Mouse (Mus musculus) CH12.LX (cell line): ENCODE measurements around the gene Zfp383. TPM values are rescaled to one million over a fixed set of nuclear protein-coding genes. Genes with fewer than 3 reads are reported as not detected.

Experiments used
- DNase-seq: peaks from one replicate; pipeline ENCODE4 v3.0.0-alpha.2; 2013; ENCODE audit errors: extremely low read depth
- H3K27ac ChIP-seq: 2 replicates; pipeline ENCODE4 v1.5.1; 2012; ENCODE audit warnings: low read depth, mild to moderate bottlenecking, control low read depth, moderate library complexity; ENCODE audit not compliant: insufficient read depth
- H3K27me3 ChIP-seq: replicated peaks from 2 replicates; pipeline ENCODE3; 2012; ENCODE audit warnings: inconsistent platforms
- H3K36me3 ChIP-seq, 2 experiments: replicated peaks in 1 of 2; 2 replicates each; pipeline versions ENCODE3 to v1.6.1; 2012; ENCODE audit warnings: inconsistent platforms in 1 of 2, low read length in 1 of 2, mild to moderate bottlenecking in 1 of 2, mixed read lengths in 1 of 2, moderate library complexity in 1 of 2; ENCODE audit not compliant: control insufficient read depth in 1 of 2, insufficient read depth in 1 of 2
- H3K4me1 ChIP-seq, 2 experiments: 2 replicates each; pipeline ENCODE4 v1.6.1; 2012; ENCODE audit warnings: inconsistent platforms in 1 of 2, moderate library complexity in 1 of 2; ENCODE audit not compliant: insufficient read depth in 2 of 2, control insufficient read depth in 1 of 2
- H3K4me2 ChIP-seq: 2 replicates; pipeline ENCODE4 v1.6.1; 2012; ENCODE audit warnings: low read depth, mild to moderate bottlenecking, control low read depth; ENCODE audit not compliant: poor library complexity, insufficient read depth, severe bottlenecking
- H3K4me3 ChIP-seq, 3 experiments: fragments of 150-350 bp in 1 of 3; sonication (generic) in 1 of 3; replicated peaks in 1 of 3; 2 replicates each; pipeline versions ENCODE3 to v1.5.1; 2011 to 2012; ENCODE audit warnings: low read depth in 2 of 3, low read length in 2 of 3, mild to moderate bottlenecking in 2 of 3, moderate library complexity in 2 of 3, control low read depth in 1 of 3, improper control_type of control experiment in 1 of 3, inconsistent platforms in 1 of 3, mixed read lengths in 1 of 3; ENCODE audit not compliant: poor library complexity in 1 of 3
- H3K79me2 ChIP-seq: replicated peaks from 2 replicates; pipeline ENCODE4 v1.6.1; 2012; ENCODE audit warnings: mild to moderate bottlenecking, moderate library complexity; ENCODE audit not compliant: control insufficient read depth, poor library complexity, insufficient read depth, severe bottlenecking; ENCODE audit errors: extremely low read depth
- H3K9ac ChIP-seq: 2 replicates; pipeline ENCODE4 v1.6.1; 2012; ENCODE audit warnings: low read depth, mild to moderate bottlenecking, control low read depth, moderate library complexity; ENCODE audit not compliant: insufficient read depth
- H3K9me3 ChIP-seq: replicated peaks from 2 replicates; pipeline ENCODE3; 2012; ENCODE audit warnings: low read length, inconsistent platforms, mixed read lengths
- BHLHE40 ChIP-seq: IDR thresholded peaks from 2 replicates; pipeline ENCODE4 v1.6.1; 2011; ENCODE audit warnings: mild to moderate bottlenecking, low read depth, low read length, improper control_type of control experiment
- ELF1 ChIP-seq: IDR thresholded peaks from 2 replicates; pipeline ENCODE4 v1.6.1; 2014; ENCODE audit warnings: low read depth, mild to moderate bottlenecking, inconsistent platforms, low read length, improper control_type of control experiment
- HCFC1 ChIP-seq: IDR thresholded peaks from 2 replicates; pipeline ENCODE4 v1.6.1; 2012; ENCODE audit warnings: low read depth, mild to moderate bottlenecking, inconsistent platforms, low read length, improper control_type of control experiment
- KAT2A ChIP-seq: IDR thresholded peaks from 2 replicates; pipeline ENCODE4 v1.6.1; 2012; ENCODE audit warnings: low read length, improper control_type of control experiment, inconsistent platforms; ENCODE audit not compliant: insufficient replicate concordance
- MXI1 ChIP-seq: IDR thresholded peaks from 2 replicates; pipeline ENCODE4 v1.6.1; 2011; ENCODE audit warnings: mild to moderate bottlenecking, low read depth, low read length, improper control_type of control experiment
- MYC ChIP-seq: IDR thresholded peaks from 2 replicates; pipeline ENCODE4 v1.6.1; 2011; ENCODE audit warnings: low read depth, mild to moderate bottlenecking, improper control_type of control experiment, low read length
- NELFE ChIP-seq: IDR thresholded peaks from 2 replicates; pipeline ENCODE4 v1.6.1; 2011; ENCODE audit warnings: low read depth, low read length, improper control_type of control experiment
- NRF1 ChIP-seq: IDR thresholded peaks from 2 replicates; pipeline ENCODE4 v1.6.1; 2014; ENCODE audit warnings: low read depth, mild to moderate bottlenecking, inconsistent platforms, low read length, improper control_type of control experiment, moderate library complexity
- PAX5 ChIP-seq: IDR thresholded peaks from 2 replicates; pipeline ENCODE4 v1.6.1; 2012; ENCODE audit warnings: low read length, inconsistent platforms, mixed read lengths
- POLR2A ChIP-seq: IDR thresholded peaks from 2 replicates; pipeline ENCODE4 v1.6.1; 2011; ENCODE audit warnings: low read depth, mild to moderate bottlenecking, improper control_type of control experiment, low read length
- RAD21 ChIP-seq: IDR thresholded peaks from 2 replicates; pipeline ENCODE4 v1.6.1; 2011; ENCODE audit warnings: low read depth, mild to moderate bottlenecking, low read length, improper control_type of control experiment, moderate library complexity
- SIN3A ChIP-seq: IDR thresholded peaks from 2 replicates; pipeline ENCODE4 v1.6.1; 2012; ENCODE audit warnings: low read length, improper control_type of control experiment, inconsistent platforms
- TBP ChIP-seq: conservative IDR thresholded peaks from 2 replicates; pipeline ENCODE4 v1.6.1; 2011; ENCODE audit warnings: low read depth, low read length, improper control_type of control experiment
- TCF12 ChIP-seq: IDR thresholded peaks from 2 replicates; pipeline ENCODE4 v1.6.1; 2014; ENCODE audit warnings: low read depth, mild to moderate bottlenecking, inconsistent platforms, low read length, improper control_type of control experiment
- UBTF ChIP-seq: IDR thresholded peaks from 2 replicates; pipeline ENCODE4 v1.6.1; 2012; ENCODE audit warnings: low read depth, mild to moderate bottlenecking, inconsistent platforms, low read length, improper control_type of control experiment, moderate library complexity
- ZMIZ1 ChIP-seq: IDR thresholded peaks from 2 replicates; pipeline ENCODE4 v1.6.1; 2012; ENCODE audit warnings: low read depth, mild to moderate bottlenecking, inconsistent platforms, low read length, improper control_type of control experiment
- dilution Hi-C: fragments of 300-500 bp; cut with MboI; formaldehyde crosslinking; loops from 2 replicates; pipeline ENCODE4 v1.14.3; 2020; ENCODE audit warnings: low sequenced_read_pairs; ENCODE audit not compliant: extremely low pct_unique_long_range_greater_than_20kb, extremely low pct_ligation_motif_present
- in situ Hi-C: fragments of 300-500 bp; cut with MboI; formaldehyde crosslinking; loops from 3 replicates; pipeline ENCODE4 v1.14.3; 2019; ENCODE audit warnings: low sequenced_read_pairs, low pct_ligation_motif_present, low pct_unique_long_range_greater_than_20kb, mixed read lengths
- polyA plus RNA-seq: library from polyadenylated mRNA; unstranded; fragments of >175 nt; gene quantifications from 2 replicates; pipeline ENCODE4 v1.2.1, GENCODE M21; 2012; ENCODE audit warnings: low read depth; ENCODE audit not compliant: insufficient read length
- total RNA-seq, 2 experiments: library from RNA; depleted of rRNA; stranded (reverse); fragments of 300-350 nt in 1 of 2; fragments of >200 nt in 1 of 2; gene quantifications; 2 replicates each; pipeline ENCODE4 v1.2.3; 2012 to 2014

Gene Zfp383
- total and polyA plus RNA-seq, 3 experiments = 2.7 to 3.9 (median 3.5) TPM

GRCm38 (mm10) chr7:29953086-29953485, 45.1 kb downstream of the Zfp383 start:
- no peaks in the 10 kb centered on the region for H3K27me3 ChIP-seq
- DNase-seq = peak; percentile 6
- peak overlapping the region; percentile 25; the same call in 1 of the 2 replicates for H3K4me2 ChIP-seq
- H3K4me1 ChIP-seq = peaks cover 0 to 3% of the 10 kb centered on the region in 2 experiments; a peak in 2 of 4 replicates
- TF ChIP-seq TBP (0 out of 2 replicates have a peak, but pooled peaks have one; percentile 12), BHLHE40 (no peak), MYC (no peak), RAD21 (no peak)
- H3K4me3 ChIP-seq = peak overlapping the region; percentile 63 to 70 (median 69)
- H3K9ac ChIP-seq = peak overlapping the region; percentile 53; the same call in 1 of the 2 replicates
- no peaks in the 10 kb centered on the region for H3K79me2 ChIP-seq
- peaks cover 2% of the 10 kb centered on the region for H3K9me3 ChIP-seq
- peaks cover 2 to 24% of the 10 kb centered on the region in 2 experiments for H3K36me3 ChIP-seq
- H3K27ac ChIP-seq = no peak overlapping the region
- in situ Hi-C loops (no loop called here), dilution Hi-C loops (no loop called here)

DNA sequence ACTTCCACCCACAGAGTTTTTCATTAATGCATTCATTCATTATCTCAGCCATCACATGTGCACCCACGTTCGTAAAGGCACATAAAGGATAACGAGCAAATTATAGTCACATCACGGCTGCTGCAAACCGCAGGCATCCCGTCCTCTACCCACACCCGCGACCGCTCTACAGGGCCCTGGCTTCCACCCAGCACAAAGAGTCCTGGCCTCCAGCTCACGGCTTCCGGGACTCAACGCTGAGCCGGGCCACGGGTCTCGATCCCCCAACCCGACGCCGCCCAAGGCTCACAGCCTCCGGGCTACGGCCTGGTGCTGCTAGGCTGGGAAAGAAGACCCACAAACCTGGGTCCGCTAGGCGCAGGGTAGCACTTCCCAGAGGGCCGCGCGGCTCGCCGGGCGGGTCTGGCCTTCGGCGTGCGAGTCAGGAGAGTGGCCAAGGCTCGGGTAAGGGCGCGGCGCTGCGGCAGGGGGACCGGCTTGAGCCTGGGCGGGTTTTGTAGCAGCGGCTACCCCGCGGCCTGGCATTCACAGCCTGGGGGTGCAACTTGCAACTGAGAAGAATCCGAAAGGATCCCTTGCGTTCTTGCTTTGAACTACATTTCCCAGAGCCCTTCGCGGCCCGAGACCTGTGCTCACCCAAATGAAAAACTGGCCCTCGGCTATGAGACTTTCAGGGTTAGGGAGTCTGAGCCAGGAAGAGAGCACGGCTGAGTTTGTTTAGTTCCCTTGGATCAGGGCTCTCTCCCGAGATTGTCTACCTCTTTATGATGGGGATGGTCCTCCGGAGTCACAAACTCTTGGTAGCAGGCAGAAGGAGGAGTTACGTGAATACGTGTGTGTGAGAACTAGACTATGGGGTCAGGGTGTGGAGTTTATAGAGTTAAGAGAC, 45.7 kb downstream of the Zfp383 start, which contains the start of gene Zfp74:
Zfp74 (minus strand) TSS at position 577 of the 889 bp plus-strand sequence.
- DNase-seq = peak; percentile 82
- H3K27ac ChIP-seq = peak within 1 kb of the TSS; percentile 61
- H3K4me1 ChIP-seq = peaks cover 0 to 3% of the 10 kb centered on the region in 2 experiments; a peak in 2 of 4 replicates
- peaks cover 2% of the 10 kb centered on the region for H3K9me3 ChIP-seq
- TF ChIP-seq HCFC1 (peak; percentile 91), UBTF (peak; percentile 94), ZMIZ1 (no peak), ELF1 (peak; percentile 55), POLR2A (peak; percentile 80), KAT2A (peak; percentile 69; the same call in 1 of the 2 replicates), NRF1 (no peak; the same call in 1 of the 2 replicates), NELFE (peak; percentile 41; the same call in 1 of the 2 replicates), PAX5 (no peak), TCF12 (0 out of 2 replicates have a peak, but pooled peaks have one; percentile 35), BHLHE40 (peak; percentile 13; the same call in 1 of the 2 replicates), MXI1 (peak; percentile 53; the same call in 1 of the 2 replicates), SIN3A (peak; percentile 33)
- TF ChIP-seq, all 38 proteins: peak for 10
- no peaks in the 10 kb centered on the region for H3K27me3 ChIP-seq
- peaks cover 0 to 20% of the 10 kb centered on the region in 2 experiments for H3K36me3 ChIP-seq
- H3K4me2 ChIP-seq = peak within 1 kb of the TSS; percentile 69
- dilution Hi-C loops = no loop called here
- no peaks in the 10 kb centered on the region for H3K79me2 ChIP-seq
- in situ Hi-C loops = no loop called here
- peak within 1 kb of the TSS; percentile 53 for H3K9ac ChIP-seq
- peak within 1 kb of the TSS; percentile 63 to 70 (median 69) for H3K4me3 ChIP-seq
